Mouse (Mus musculus) neutrophil, adult 5-6 weeks (primary cell): ENCODE measurements around the gene 6430628N08Rik. TPM values are rescaled to one million over a fixed set of nuclear protein-coding genes. Genes with fewer than 3 reads are reported as not detected.

Experiments
- ATAC-seq: fragments of 151-379, 151-347 bp; 2 replicates; pipeline ENCODE4 v1.8.0; 2017; ENCODE audit warnings: mild to moderate bottlenecking, moderate TSS enrichment; ENCODE audit not compliant: insufficient number of reproducible peaks, poor library complexity, low FRiP score, severe bottlenecking; ENCODE audit errors: extremely low read depth
- total RNA-seq: library from RNA; stranded (forward); fragments of 200-1000 nt; gene quantifications from 2 replicates; pipeline ENCODE4 v1.2.3, GENCODE M21; 2017

6430628N08Rik gene
- 0.25 TPM in 1 of 2 replicates, not detected in the other for total RNA-seq

DNA sequence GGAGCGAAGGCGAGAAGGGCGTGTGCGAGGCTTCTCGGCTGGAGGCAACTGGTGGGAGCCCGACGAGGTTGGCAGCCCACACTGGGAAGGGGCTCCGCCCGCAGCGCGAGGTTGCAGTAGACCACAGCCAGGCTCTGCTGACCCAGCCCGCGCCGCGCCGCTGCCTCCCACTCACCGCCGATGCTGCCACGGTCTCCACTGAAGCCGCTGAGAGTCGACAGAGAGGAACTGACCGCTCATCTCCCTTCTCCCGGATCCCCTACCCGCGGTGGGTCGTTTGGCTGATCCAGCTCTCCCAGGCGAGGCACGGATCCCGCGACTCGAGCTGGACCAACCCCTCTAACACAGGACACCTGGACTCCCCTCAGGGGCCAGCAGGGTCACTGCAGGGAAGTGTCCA is at the start of gene 6430628N08Rik:
TSS of gene 6430628N08Rik (plus strand) at position 113 of the 400 bp plus-strand sequence.
- no peak for ATAC-seq

DNA sequence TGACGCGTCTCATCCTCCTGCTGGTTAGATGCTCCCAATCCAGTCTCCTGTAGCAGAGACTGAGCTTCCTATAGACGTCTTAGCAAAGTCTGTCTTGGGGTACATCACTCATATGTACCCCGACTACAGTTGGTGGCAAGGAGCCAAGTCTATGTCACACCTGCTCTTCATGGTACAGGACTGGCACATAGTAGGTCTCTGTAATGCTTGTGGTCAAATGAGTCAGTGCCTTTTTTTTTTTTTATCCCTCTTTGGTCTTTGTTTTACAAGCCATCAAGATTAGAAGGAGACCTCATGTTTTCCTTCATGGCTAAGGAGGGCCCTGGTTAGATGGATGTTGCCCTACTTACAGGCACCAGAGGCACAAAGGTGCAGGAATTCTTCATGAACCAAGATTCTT is 49.6 kb upstream of the 6430628N08Rik start:
- no peak for ATAC-seq

DNA sequence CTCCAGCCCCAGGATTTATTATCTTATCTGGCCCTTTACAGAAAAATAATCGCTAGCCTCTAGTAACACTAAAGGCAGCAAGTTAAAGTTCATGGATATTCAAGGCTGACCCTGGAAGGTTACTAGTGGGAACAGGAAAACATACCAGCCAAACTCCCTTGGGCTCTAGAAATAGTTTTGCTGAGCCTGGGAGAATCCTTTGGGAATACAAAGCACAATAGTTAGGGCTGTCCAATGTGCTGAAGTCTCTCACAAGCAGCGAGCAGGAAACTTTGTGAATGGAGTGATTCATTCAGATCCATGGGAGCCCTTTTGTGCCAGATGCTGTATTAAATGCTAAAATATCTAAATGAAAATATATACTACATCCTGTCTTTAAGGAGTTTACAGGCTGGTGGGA is 43.8 kb upstream of the 6430628N08Rik start:
- no peak for ATAC-seq

DNA sequence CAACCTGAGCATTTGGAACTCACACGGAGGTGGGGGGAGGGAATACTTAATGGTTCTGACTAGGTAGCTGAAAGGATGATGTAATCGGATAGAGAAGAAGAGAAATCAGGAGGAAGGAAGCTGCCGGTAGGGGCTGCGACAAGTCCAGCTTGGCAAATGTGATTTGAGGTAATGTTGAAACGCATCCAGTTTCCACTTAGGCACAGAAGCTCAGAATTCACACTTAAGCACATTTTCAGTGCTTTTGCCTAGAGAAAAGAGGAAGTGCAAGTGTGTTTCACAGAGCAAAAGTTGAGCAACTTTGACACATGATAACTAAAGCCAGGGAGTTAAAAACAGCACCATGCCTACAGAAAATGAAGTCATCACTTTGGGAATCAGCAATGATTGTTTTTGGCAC is 43.1 kb upstream of the 6430628N08Rik start:
- ATAC-seq: peak; percentile 81

DNA sequence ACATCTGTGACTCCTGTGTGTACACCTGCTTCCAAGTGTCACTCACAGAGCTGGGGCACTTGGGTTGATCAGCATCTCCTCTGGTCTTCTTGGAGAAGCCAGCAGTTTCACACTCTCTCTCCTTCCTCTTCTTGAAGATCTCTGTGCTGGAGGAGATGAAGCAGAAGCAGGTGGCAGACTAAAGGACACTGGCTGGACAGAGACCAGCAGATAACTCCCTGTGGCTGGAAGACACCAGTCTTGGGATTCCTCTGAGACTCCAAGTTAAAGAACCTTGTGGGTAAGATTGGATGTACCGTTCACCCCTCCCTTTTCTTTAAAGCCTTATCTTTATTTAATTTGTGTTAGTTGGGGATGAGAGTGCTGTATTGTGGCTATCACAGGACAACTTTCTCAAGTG is 42.4 kb upstream of the 6430628N08Rik start:
- no peak for ATAC-seq

DNA sequence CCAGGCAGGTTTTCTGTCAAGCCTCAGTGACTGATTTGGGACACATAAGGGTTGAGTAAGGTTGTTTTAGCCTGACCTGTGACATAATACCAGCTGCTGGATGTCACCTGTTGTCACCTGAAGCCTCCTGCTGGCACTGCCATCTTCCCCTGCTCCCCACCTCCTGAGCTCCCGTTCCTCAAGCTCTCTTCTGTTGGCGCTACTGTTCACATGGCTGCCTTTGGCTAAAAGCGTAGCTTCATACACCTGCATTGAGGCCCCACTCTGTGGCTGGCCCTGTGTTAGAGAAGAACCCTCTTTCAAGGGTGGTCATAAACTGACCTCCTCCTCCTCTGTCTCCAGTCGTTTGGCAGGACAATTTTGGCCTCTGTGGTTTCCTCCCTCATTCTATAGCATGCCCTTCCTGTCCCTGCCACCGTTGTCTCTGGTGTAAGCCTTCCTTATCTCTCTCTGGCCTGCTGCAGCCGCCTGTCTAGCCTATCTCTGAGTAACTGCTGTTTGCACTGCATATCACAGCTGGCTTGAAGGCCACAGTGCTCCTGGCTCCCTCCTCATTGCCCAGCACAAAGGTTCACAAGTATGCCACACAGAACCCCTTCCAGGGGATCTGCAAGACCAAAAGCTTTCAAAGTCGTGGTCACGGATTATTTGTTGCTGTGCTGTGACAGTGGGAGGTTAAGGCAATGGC is 41.3 kb upstream of the 6430628N08Rik start:
- ATAC-seq: no peak

DNA sequence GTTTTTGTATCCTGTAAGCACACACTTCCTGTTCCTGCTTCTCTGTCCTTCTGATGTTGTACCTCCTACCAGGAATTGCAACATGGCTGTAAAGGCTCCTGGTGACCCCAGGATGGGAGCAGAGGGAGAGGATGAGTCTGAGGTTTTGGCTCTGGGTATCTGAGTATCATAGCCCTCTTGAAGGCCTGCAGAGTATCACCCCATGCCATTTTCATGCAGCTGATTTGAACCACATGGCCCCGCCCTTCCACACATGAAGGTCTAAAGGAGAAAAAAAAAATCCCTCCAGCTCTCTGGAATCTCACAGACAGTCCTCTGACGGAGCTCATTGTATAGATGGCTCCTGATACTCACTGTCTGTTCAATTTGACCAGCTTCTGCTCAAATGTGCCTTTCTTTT is 40.4 kb upstream of the 6430628N08Rik start:
- ATAC-seq: no peak

DNA sequence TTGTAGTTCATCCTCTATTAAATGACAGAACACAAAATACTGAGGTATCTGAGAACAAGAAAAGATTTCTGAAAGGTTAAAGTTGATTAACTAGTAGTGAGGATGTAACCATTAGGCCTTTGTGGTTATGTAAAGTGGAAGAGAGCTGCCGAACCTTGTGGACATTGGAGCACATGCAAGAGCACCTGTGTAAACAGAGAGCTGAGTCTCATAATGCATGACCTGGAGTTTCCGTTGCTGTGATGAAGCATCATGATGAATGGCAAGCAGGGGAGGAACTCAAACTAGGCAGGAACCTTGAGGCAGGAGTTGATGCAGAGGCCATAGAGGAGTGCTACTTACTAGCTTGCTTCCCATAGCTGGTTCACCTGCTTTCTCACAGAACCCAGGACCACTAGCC is 39.8 kb upstream of the 6430628N08Rik start:
- no peak for ATAC-seq

DNA sequence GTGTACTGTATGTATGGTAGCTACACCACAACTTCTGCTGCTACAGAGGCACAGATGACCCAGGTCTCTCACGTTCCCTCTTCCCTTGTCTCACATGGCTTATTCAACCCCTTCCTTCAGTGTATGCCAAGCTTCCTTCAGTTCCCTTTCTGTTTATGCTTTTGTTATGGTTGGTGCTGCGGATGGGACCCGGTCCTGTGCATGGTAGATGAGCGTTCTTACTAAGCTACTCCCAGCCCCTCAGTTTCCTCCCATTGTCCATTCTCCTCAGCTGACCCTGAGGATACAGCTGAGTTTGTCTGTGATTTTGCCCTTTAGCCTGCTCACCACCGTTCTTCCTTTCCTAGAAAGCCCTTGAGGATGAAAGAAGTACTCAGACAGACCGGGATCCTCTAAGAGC is 38.9 kb upstream of the 6430628N08Rik start:
- ATAC-seq: no peak

DNA sequence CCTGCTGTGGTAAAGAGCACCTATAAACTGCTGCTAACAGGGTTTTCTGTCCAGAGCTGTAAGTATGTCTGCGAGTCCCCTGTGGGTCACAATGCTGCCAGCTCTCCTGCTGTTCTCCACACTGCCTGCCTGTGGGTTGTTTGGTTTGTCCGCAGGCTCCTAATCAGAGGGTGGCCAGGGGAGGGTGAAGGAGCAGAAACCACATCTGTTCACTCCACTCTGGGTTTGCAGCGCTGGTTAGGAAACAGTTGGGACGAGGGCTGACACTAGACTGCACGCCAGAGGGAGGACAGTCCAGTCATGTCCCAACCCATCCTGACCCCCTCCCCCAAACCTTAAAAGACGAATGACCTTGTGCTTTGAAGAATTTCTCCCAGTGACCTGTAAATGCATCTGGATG is 35.4 kb upstream of the 6430628N08Rik start:
- ATAC-seq: no peak

DNA sequence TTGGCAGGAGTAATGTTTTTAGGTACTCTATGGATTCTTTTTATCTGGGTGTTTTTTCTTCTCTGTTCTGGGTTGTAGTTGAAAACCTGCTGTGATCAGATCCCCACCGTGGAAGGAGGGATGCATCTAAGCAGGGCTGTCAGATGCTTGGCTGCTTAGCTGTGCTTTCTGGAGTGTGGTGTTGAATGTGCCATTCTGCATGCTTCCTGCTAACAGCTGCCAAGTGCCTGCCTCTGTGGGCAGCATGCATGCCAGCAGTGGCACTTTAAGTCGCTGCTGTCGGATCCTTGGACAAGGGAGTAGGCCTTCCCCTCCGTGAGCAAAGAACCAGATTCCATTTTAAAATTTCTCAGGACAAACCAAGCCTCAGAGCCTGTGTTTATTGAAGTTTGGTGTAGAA is 34.9 kb upstream of the 6430628N08Rik start:
- no peak for ATAC-seq

DNA sequence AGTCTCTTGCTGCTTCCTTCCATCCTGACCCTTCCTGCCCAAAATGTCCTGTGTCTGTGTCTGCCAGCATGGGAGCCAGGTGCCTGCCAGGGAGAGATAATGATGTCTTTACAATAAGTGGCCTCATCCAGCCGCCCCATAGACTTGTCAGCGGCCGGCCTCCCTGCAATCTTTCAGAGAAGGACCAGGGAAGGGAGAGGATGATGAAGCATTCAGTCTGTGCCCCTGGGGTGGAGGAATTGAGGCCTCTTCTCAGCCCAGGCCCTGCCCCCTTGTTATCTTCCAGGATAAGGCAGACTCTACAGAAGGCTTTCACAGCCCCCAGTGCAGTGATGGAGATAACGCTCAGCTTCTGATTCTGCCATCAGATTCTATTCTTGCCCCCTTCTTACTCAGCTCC is 34.2 kb upstream of the 6430628N08Rik start:
- ATAC-seq: no peak

DNA sequence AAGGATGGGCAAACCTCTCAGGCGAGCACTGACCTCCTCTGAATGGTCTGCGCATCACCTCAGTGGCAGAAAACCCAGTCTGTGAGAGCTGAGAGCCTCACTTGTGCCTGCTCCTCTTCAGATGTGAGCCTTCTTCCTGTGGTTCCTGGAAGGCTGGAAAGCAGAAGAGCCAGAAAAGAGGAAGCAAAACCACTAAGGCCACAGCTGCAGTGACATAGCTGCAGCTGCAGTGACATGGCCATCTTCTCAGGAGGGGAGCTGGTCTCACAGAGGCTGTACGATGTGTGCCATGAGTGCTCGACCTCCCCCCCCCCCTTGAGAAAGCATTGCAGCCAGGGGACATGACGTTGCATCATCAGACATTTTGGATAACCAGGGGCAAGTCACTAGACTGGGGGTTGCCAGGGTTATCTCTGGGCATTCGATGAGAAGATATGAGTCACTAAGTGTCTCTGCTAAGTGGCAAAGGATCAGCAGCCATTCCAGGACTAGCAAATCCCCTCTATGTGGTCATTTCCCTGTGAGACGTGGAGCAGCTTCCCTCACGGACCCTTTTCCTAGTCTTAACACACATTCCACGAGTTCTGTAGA is 33.1 kb upstream of the 6430628N08Rik start:
- ATAC-seq: peak; percentile 88

DNA sequence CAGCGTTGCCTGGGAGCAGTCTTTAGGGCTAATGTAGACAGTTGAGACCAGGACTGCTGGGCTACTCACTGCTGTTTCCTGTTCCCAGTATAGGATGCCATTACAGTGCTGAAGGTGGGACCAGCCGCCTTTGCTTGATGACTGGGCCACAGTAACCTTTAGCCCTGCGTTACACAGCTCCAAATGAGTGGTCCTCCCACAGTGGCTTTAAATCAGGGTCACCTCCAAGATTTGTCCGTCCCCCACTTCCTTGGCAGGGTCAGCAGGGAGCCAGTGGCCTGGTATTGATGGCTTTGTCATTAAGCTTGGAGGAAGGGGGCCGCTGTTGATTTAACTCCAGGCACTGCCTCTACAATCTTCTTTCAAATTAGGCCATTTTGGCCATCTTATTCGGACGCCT is 27.1 kb upstream of the 6430628N08Rik start:
- ATAC-seq: no peak

DNA sequence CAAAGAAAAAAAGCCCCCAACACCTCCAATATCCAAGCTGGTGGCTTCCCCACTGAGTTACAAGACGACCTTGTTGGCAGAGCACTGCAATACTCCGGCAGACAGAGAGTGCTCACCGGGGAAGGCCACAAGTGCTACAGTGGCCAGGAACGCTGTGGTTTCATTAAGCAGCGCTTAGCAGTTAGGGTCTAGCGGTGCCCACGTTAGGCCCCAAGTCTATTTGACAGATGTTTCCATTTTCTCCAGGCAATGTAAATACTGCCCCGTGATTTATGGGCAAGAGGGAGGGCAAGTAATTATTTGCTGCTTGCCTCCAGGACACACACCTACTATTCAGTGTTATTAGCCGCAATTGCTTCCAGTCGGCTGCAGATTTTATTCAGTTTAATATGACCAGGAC is 26.6 kb upstream of the 6430628N08Rik start:
- ATAC-seq: no peak

DNA sequence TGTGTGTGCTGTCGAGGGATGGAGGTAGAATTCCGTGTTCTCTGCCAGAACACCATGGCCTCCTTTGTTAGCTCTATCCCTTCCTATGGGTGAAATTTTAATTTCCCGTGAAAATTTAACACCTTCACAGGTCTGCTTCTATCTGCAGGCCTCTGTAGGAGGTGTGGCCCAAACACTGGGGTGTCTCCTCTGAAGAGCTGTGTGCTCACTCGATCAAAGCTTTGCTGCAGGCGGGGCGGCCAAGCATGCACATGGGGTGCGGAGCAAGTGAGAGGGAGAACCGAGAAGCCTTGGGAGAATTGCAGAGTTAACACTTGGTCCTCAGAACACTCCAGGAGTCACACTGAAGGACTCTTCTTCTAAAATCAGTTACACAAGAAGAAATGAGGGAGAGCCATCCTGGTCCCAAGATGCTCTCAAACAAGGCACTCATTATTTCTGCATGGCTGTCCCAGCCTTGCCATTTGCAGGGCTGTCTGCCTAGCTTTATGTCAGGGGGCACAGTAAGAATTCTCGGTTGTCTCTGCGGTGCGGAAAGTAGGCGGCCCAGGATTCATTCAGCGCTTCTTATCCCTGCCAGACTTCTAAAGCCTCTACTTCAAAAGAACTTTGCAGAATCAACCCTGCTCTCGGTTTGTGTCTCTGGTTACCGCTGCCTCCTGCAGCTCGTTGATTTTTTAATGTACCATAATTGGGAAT is 20.8 kb upstream of the 6430628N08Rik start:
- ATAC-seq: no peak

DNA sequence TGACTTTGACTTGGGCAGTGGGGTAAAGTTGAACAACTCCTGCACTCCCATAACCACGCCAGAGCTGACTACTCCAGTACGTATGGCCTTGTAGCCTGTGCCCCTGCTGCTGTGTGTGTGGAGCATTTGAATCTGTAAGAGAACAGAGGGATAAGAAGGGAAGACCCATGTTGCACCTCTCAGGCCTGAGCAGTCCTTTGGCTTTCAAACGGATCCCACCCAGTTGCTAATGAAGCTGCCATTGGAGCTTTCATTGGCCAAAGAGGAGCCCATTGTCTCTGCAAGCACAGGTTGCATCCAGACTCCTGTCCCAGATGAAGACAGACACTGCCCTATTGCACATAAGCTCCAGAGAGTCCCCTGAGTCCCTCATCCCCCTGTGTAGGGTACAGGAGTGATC is 17.2 kb upstream of the 6430628N08Rik start:
- no peak for ATAC-seq

DNA sequence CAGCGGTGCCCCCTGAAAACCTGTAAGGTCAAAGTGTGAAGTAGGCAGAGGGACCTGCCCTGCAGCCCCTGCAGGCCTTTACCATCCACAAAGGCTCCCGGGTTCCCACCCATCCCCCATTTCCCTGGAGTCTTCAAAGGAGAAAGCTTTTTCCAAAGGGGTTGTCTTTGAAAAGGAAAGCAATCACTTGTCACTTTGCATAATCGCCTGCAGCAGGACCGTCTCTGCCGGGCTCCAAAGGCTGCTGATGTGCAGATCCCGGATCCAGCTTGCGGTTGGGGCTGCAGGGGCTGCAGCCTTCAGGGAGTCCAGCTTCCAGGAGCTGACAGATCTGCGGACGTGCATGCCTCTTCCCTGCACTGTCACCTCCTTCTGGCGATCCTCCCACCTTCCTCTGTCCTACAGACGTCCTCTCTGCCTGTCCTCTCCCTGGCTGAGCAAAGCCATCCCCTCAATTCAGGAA is 12.2 kb upstream of the 6430628N08Rik start:
- no peak for ATAC-seq

DNA sequence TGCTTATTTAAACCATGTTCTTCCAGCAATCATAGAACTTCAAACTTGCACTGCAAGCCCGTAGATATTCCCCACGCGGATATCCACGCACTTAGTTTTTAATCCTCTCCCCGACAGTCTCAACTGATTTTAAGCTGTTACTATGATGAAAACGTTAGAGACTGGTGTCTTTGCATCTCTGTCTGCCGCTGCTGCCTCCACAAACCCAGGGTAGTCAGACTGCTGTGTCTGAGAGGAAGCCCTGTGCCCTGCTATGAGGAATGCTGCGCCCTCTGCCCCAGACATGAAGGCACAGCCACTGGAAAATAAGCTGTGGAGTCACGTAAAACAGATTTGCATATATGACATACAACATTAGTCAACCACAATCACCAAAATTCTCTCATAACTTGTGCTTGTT is 11.6 kb upstream of the 6430628N08Rik start:
- no peak for ATAC-seq

DNA sequence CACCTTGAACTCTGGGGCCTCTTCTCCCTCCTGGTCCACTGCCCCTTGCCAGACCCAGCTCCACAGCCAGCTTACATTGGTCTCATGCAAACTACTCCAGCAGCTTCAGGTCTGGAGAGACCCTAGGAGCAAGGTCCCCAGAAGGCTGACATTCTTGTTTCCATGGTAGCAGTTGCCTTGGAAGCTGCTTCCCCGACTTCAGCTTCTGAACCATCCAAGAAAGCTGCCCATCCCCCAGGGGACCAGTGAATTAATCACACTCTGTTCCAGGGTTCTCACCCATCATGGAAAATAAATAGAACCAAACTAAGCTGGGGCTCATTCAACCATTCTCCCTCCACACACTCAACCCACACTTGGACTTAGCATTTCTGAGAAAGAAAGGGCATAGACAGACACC is 9.3 kb upstream of the 6430628N08Rik start:
- ATAC-seq: no peak
